Mouse (Mus musculus): ENCODE data around the gene Olfr455. TPM values are rescaled to one million over a fixed set of nuclear protein-coding genes. Genes with fewer than 3 reads are reported as not detected.

Olfr455 gene
- polyA plus RNA-seq (2012; ENCODE audit: insufficient read depth, insufficient read length, low replicate concordance, missing spikeins): not detected in 2 replicates

- no peak within 1 kb of the TSS for H3K27ac ChIP-seq (ENCODE audit: insufficient read depth, low read depth, low read length)
- no peak for TF ChIP-seq POLR2A (IDR thresholded peaks at IDR 0.05; ENCODE audit: insufficient read depth, low read depth, low read length)
- TF ChIP-seq CTCF (IDR thresholded peaks at IDR 0.05; ENCODE audit: insufficient read depth, low read depth, low read length): no peak
- H3K4me1 ChIP-seq (ENCODE audit: control insufficient read depth, insufficient read depth, low read length): no peaks in the 10 kb centered on the region
- WGBS: 82% methylated on average over 4 of the region's 4 CpGs
- no peak within 1 kb of the TSS for H3K4me3 ChIP-seq (ENCODE audit: insufficient read depth, low read depth, low read length)
Measured at GRCm38 (mm10) chr6:42547461-42547860, at the start of gene Olfr455. Gene Olfr455 (minus strand): TSS chr6:42547587.

GRCm38 (mm10) chr6:42593138-42593882 is 45.9 kb upstream of the Olfr455 start:
- Histone ChIP-seq H3K4me1 (ENCODE audit: control insufficient read depth, insufficient read depth, low read length) (no peaks in the 10 kb centered on the region), H3K27ac (ENCODE audit: insufficient read depth, low read depth, low read length) (no peak overlapping the region), H3K4me3 (ENCODE audit: insufficient read depth, low read depth, low read length) (no peak overlapping the region)
- TF ChIP-seq POLR2A (IDR thresholded peaks at IDR 0.05; ENCODE audit: insufficient read depth, low read depth, low read length) (no peak), CTCF (IDR thresholded peaks at IDR 0.05; ENCODE audit: insufficient read depth, low read depth, low read length) (no peak)
- 63% methylated on average over 17 of the region's 17 CpGs for WGBS

- H3K27ac ChIP-seq (ENCODE audit: insufficient read depth, low read depth, low read length): no peak overlapping the region
- H3K4me1 ChIP-seq (ENCODE audit: control insufficient read depth, insufficient read depth, low read length): no peaks in the 10 kb centered on the region
- 88% methylated on average over 5 of the region's 5 CpGs for WGBS
- TF ChIP-seq POLR2A (IDR thresholded peaks at IDR 0.05; ENCODE audit: insufficient read depth, low read depth, low read length): no peak
- H3K4me3 ChIP-seq (ENCODE audit: insufficient read depth, low read depth, low read length): no peak overlapping the region
Measured at GRCm38 (mm10) chr6:42586569-42586968, 39.2 kb upstream of the Olfr455 start.

- TF ChIP-seq POLR2A (IDR thresholded peaks at IDR 0.05; ENCODE audit: insufficient read depth, low read depth, low read length) (no peak), CTCF (IDR thresholded peaks at IDR 0.05; ENCODE audit: insufficient read depth, low read depth, low read length) (no peak)
- 1% methylated on average over 7 of the region's 7 CpGs for WGBS
- no peaks in the 10 kb centered on the region for H3K4me1 ChIP-seq (ENCODE audit: control insufficient read depth, insufficient read depth, low read length)
- H3K4me3 ChIP-seq (ENCODE audit: insufficient read depth, low read depth, low read length): no peak overlapping the region
- no peak overlapping the region for H3K27ac ChIP-seq (ENCODE audit: insufficient read depth, low read depth, low read length)
Measured at GRCm38 (mm10) chr6:42583488-42583872, 36.1 kb upstream of the Olfr455 start.

GRCm38 (mm10) chr6:42582741-42583487 is 35.5 kb upstream of the Olfr455 start:
- Histone ChIP-seq H3K4me1 (ENCODE audit: control insufficient read depth, insufficient read depth, low read length) (no peaks in the 10 kb centered on the region), H3K4me3 (ENCODE audit: insufficient read depth, low read depth, low read length) (no peak overlapping the region), H3K27ac (ENCODE audit: insufficient read depth, low read depth, low read length) (no peak overlapping the region)
- TF ChIP-seq CTCF (IDR thresholded peaks at IDR 0.05; ENCODE audit: insufficient read depth, low read depth, low read length) (no peak), POLR2A (IDR thresholded peaks at IDR 0.05; ENCODE audit: insufficient read depth, low read depth, low read length) (no peak)
- 58% methylated on average over 9 of the region's 9 CpGs for WGBS

- no peaks in the 10 kb centered on the region for H3K4me1 ChIP-seq (ENCODE audit: control insufficient read depth, insufficient read depth, low read length)
- H3K27ac ChIP-seq (ENCODE audit: insufficient read depth, low read depth, low read length): no peak overlapping the region
- WGBS: 77% methylated on average over 4 of the region's 4 CpGs
- no peak for TF ChIP-seq POLR2A (IDR thresholded peaks at IDR 0.05; ENCODE audit: insufficient read depth, low read depth, low read length)
- H3K4me3 ChIP-seq (ENCODE audit: insufficient read depth, low read depth, low read length): no peak overlapping the region
Measured at GRCm38 (mm10) chr6:42578678-42579077, 31.3 kb upstream of the Olfr455 start.

GRCm38 (mm10) chr6:42577433-42577832 is 30.0 kb upstream of the Olfr455 start:
- H3K4me3 ChIP-seq (ENCODE audit: insufficient read depth, low read depth, low read length): no peak overlapping the region
- 96% methylated on average over 2 of the region's 2 CpGs for WGBS
- H3K27ac ChIP-seq (ENCODE audit: insufficient read depth, low read depth, low read length): no peak overlapping the region
- no peak for TF ChIP-seq CTCF (IDR thresholded peaks at IDR 0.05; ENCODE audit: insufficient read depth, low read depth, low read length)
- no peaks in the 10 kb centered on the region for H3K4me1 ChIP-seq (ENCODE audit: control insufficient read depth, insufficient read depth, low read length)

- H3K4me3 ChIP-seq (ENCODE audit: insufficient read depth, low read depth, low read length): no peak overlapping the region
- no peak for TF ChIP-seq CTCF (IDR thresholded peaks at IDR 0.05; ENCODE audit: insufficient read depth, low read depth, low read length)
- no peak for TF ChIP-seq POLR2A (IDR thresholded peaks at IDR 0.05; ENCODE audit: insufficient read depth, low read depth, low read length)
- no peak overlapping the region for H3K27ac ChIP-seq (ENCODE audit: insufficient read depth, low read depth, low read length)
- 74% methylated on average over 2 of the region's 2 CpGs for WGBS
- H3K4me1 ChIP-seq (ENCODE audit: control insufficient read depth, insufficient read depth, low read length): no peaks in the 10 kb centered on the region
Measured at GRCm38 (mm10) chr6:42568205-42568604, 20.8 kb upstream of the Olfr455 start.

- no peak overlapping the region for H3K4me3 ChIP-seq (ENCODE audit: insufficient read depth, low read depth, low read length)
- H3K27ac ChIP-seq (ENCODE audit: insufficient read depth, low read depth, low read length): no peak overlapping the region
- H3K4me1 ChIP-seq (ENCODE audit: control insufficient read depth, insufficient read depth, low read length): no peaks in the 10 kb centered on the region
- TF ChIP-seq CTCF (IDR thresholded peaks at IDR 0.05; ENCODE audit: insufficient read depth, low read depth, low read length) (no peak), POLR2A (IDR thresholded peaks at IDR 0.05; ENCODE audit: insufficient read depth, low read depth, low read length) (no peak)
- 94% methylated on average over 2 of the region's 2 CpGs for WGBS
Measured at GRCm38 (mm10) chr6:42566076-42566598, 18.8 kb upstream of the Olfr455 start.
